Mouse (Mus musculus) CD4-positive, CD25-positive, alpha-beta regulatory T cell (primary cell): ENCODE measurements around the gene Hist1h2ac. TPM values are rescaled to one million over a fixed set of nuclear protein-coding genes. Genes with fewer than 3 reads are reported as not detected.

ENCODE experiments used
- polyA plus RNA-seq: library from polyadenylated mRNA; unstranded; fragments of 100-300 nt; shearing (Covaris generic); gene quantifications from one replicate; pipeline ENCODE4 v1.2.1, GENCODE M21; 2017

The Hist1h2ac gene
- 0.59 TPM for polyA plus RNA-seq

DNA sequence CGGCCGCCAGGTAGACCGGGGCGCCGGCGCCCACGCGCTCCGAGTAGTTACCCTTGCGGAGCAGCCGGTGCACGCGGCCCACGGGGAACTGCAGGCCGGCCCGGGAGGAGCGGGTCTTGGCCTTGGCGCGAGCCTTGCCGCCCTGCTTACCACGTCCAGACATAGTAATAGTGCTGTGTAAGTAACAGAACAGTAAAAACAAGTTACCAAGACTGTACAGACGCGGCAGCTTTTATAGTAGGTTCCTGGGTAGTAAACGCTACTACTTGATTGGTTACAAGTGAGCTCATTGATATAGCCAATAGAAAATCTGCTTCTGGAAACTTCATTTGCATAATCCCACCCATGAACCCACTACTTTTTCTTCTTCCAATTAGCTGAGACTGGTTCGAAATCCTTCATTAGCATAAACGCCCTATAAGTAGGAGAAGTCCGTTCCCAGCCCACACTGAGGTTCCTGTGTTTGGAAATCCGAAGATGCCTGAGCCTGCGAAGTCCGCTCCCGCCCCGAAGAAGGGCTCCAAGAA lies at the start of gene Hist1h2ac, which contains the start of gene Hist1h2bc:
Hist1h2ac (minus strand) TSS at position 194 of the 527 bp plus-strand sequence.
Hist1h2bc (plus strand) TSS at position 445 of the 527 bp plus-strand sequence.

DNA sequence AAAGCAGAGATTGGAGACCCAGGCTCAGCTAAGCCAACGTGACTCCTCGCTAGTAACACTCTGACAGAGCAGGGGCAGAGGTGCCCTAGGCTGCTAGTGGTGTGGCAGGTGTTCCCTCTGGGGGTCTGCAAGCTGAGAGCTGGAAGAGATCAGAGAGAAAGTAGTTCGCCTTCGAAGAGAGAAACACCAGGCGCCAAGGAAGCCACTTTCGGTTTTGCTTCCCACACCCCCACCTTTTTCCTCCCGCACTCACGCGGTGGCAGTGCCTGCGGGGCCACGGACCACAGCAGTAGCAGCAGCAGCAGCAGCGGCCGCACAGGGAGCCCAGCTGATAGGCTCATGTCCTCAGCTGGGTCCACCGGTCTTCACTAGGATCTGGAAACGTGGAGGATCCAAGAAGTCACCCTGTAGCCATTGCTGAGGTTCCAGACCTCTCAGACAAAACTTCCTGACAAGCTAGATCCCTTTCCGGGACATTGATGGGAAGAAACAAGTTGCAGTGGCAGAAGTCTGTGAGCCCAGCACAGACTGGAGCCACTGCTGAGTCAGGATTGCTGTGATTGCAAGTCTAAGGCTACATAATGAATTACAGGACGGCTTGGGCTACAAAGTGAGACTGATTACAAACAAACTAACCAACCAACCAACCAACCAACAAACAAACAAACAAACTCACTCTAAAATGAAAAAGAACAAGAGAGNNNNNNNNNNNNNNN lies 26.8 kb upstream of the Hist1h2ac start, which contains the start of gene Hfe:
Hfe (minus strand) TSS at position 481 of the 716 bp plus-strand sequence.

DNA sequence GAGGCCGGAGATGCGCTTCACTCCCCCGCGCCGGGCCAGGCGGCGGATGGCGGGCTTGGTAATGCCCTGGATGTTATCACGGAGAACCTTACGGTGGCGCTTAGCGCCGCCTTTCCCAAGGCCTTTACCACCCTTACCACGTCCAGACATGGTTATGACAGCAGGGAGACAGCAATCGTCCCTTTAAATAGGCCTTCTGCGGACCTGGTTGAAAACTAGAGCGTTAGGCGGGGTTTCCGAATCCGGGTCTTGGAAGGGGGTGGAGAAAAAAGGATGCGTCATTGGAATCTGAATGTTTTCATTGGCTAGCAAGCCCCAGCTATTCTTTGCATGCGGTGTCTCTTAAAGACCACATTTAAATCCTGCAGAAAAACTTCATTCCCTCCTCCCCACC lies 14.5 kb upstream of the Hist1h2ac start, which contains the start of gene Hist1h4c:
Hist1h4c (minus strand) TSS at position 155 of the 394 bp plus-strand sequence.

DNA sequence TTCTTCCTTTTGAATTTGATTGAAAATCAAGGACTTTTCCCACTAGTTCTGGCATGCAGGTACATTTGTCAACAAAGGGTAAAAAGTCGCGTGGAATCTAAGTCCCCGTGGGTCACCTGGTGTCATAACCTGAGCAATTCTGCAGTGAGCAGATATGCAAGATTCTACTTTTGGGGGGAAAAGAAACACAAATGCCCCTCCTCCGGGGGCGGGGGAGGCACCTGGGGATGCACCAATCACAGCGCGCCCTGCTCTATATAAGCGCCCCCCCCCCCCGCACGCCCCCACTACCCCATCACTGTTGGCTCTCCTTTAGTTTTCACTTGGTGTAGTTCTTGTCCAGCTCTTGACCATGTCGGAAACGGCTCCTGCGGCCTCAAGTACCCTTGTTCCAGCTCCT lies 11.8 kb upstream of the Hist1h2ac start, which contains the start of gene Hist1h1t:
Hist1h1t (plus strand) TSS at position 301 of the 400 bp plus-strand sequence.

Other genes starting within 250 kb of the Hist1h2ac start
- 0.05 TPM for gene Btn1a1, start 218.0 kb downstream of the Hist1h2ac start, polyA plus RNA-seq
- not detected for gene Btn2a2, start 195.1 kb downstream of the Hist1h2ac start, polyA plus RNA-seq
- 5.1 TPM for gene Hist1h4h, start 152.9 kb downstream of the Hist1h2ac start, polyA plus RNA-seq
- gene Hist1h2af, start 150.0 kb downstream of the Hist1h2ac start, polyA plus RNA-seq, result not detected
- gene Hist1h3g, start 148.5 kb downstream of the Hist1h2ac start, polyA plus RNA-seq, result 0.53 TPM
- not detected for gene Hist1h2bh, start 140.6 kb downstream of the Hist1h2ac start, polyA plus RNA-seq
- gene Hist1h3f, start 139.9 kb downstream of the Hist1h2ac start, polyA plus RNA-seq, result 0.37 TPM
- 0.66 TPM for gene Hist1h4f, start 132.3 kb downstream of the Hist1h2ac start, polyA plus RNA-seq
- gene Hist1h1d, start 130.7 kb downstream of the Hist1h2ac start, polyA plus RNA-seq, result 0.60 TPM
- gene Hist1h3e, start 121.6 kb downstream of the Hist1h2ac start, polyA plus RNA-seq, result 2.0 TPM
- 4.5 TPM for gene Hist1h2ae, start 112.7 kb downstream of the Hist1h2ac start, polyA plus RNA-seq
- 3.0 TPM for gene Hist1h2bg, start 112.6 kb downstream of the Hist1h2ac start, polyA plus RNA-seq
- 0.68 TPM for gene Hist1h2bf, start 109.8 kb downstream of the Hist1h2ac start, polyA plus RNA-seq
- gene Hist1h2ad, start 109.6 kb downstream of the Hist1h2ac start, polyA plus RNA-seq, result not detected
- 0.18 TPM for gene Hist1h3d, start 108.2 kb downstream of the Hist1h2ac start, polyA plus RNA-seq
- 17.1 TPM for gene Hist1h4d, start 102.3 kb downstream of the Hist1h2ac start, polyA plus RNA-seq
- gene Hist1h2be, start 62.8 kb downstream of the Hist1h2ac start, polyA plus RNA-seq, result 3.0 TPM
- 13.2 TPM for gene Hist1h1e, start 61.4 kb downstream of the Hist1h2ac start, polyA plus RNA-seq
- gene Hist1h2bc, start 251 bp upstream of the Hist1h2ac start, polyA plus RNA-seq, result 10.5 TPM
- gene Hist1h1t, start 11.9 kb upstream of the Hist1h2ac start, polyA plus RNA-seq, result not detected
- gene Hist1h4c, start 14.5 kb upstream of the Hist1h2ac start, polyA plus RNA-seq, result 5.3 TPM
- gene Hfe, start 26.9 kb upstream of the Hist1h2ac start, polyA plus RNA-seq, result 0.74 TPM
- 23.2 TPM for gene Hist1h1c, start 54.9 kb upstream of the Hist1h2ac start, polyA plus RNA-seq
- 0.38 TPM for gene Hist1h3c, start 61.7 kb upstream of the Hist1h2ac start, polyA plus RNA-seq
- not detected for gene Hist1h2bb, start 62.8 kb upstream of the Hist1h2ac start, polyA plus RNA-seq
- gene Hist1h2ab, start 67.2 kb upstream of the Hist1h2ac start, polyA plus RNA-seq, result 1.7 TPM
- not detected for gene Hist1h3b, start 68.3 kb upstream of the Hist1h2ac start, polyA plus RNA-seq
- 14.5 TPM for gene Hist1h4b, start 73.1 kb upstream of the Hist1h2ac start, polyA plus RNA-seq
- gene Hist1h4a, start 77.3 kb upstream of the Hist1h2ac start, polyA plus RNA-seq, result not detected
- gene Hist1h3a, start 78.4 kb upstream of the Hist1h2ac start, polyA plus RNA-seq, result 4.0 TPM
- 1.1 TPM for gene Hist1h1a, start 79.7 kb upstream of the Hist1h2ac start, polyA plus RNA-seq
- not detected for gene Trim38, start 86.0 kb upstream of the Hist1h2ac start, polyA plus RNA-seq
- gene Slc17a2, start 123.0 kb upstream of the Hist1h2ac start, polyA plus RNA-seq, result not detected
- gene Slc17a3, start 155.5 kb upstream of the Hist1h2ac start, polyA plus RNA-seq, result not detected
- not detected for gene Slc17a1, start 183.8 kb upstream of the Hist1h2ac start, polyA plus RNA-seq
- not detected for gene Slc17a4, start 231.1 kb upstream of the Hist1h2ac start, polyA plus RNA-seq